Mouse (Mus musculus): ENCODE data around the gene Lsm11. TPM values are rescaled to one million over a fixed set of nuclear protein-coding genes. Genes with fewer than 3 reads are reported as not detected.

Lsm11 gene
- total RNA-seq (2017), result 2.5 and 2.9 TPM in 2 replicates

GRCm38 (mm10) chr11:45944643-45945156 lies at the start of gene Lsm11:
Gene Lsm11, minus strand, starts transcription at chr11:45944935.
- ATAC-seq (ENCODE audit: extremely low read depth, insufficient number of reproducible peaks, low FRiP score, poor library complexity, severe bottlenecking), result peak; percentile 95

GRCm38 (mm10) chr11:45992087-45992486 lies 47.4 kb upstream of the Lsm11 start:
- ATAC-seq (ENCODE audit: extremely low read depth, insufficient number of reproducible peaks, low FRiP score, poor library complexity, severe bottlenecking), result no peak

GRCm38 (mm10) chr11:45991604-45992003 lies 46.9 kb upstream of the Lsm11 start:
- ATAC-seq (ENCODE audit: extremely low read depth, insufficient number of reproducible peaks, low FRiP score, poor library complexity, severe bottlenecking), result no peak

GRCm38 (mm10) chr11:45980893-45981253 lies 36.1 kb upstream of the Lsm11 start:
- no peak for ATAC-seq (ENCODE audit: extremely low read depth, insufficient number of reproducible peaks, low FRiP score, poor library complexity, severe bottlenecking)

- ATAC-seq (ENCODE audit: extremely low read depth, insufficient number of reproducible peaks, low FRiP score, poor library complexity, severe bottlenecking), result no peak
Measured at GRCm38 (mm10) chr11:45979946-45980892, 35.5 kb upstream of the Lsm11 start, which contains the start of gene Sox30. Gene Sox30, plus strand, starts transcription at chr11:45980310.

GRCm38 (mm10) chr11:45976061-45976460 lies 31.3 kb upstream of the Lsm11 start:
- ATAC-seq (ENCODE audit: extremely low read depth, insufficient number of reproducible peaks, low FRiP score, poor library complexity, severe bottlenecking), result no peak

GRCm38 (mm10) chr11:45974466-45974865 lies 29.7 kb upstream of the Lsm11 start:
- ATAC-seq (ENCODE audit: extremely low read depth, insufficient number of reproducible peaks, low FRiP score, poor library complexity, severe bottlenecking), result no peak

- ATAC-seq (ENCODE audit: extremely low read depth, insufficient number of reproducible peaks, low FRiP score, poor library complexity, severe bottlenecking), result no peak
Measured at GRCm38 (mm10) chr11:45973635-45974034, 28.9 kb upstream of the Lsm11 start.

GRCm38 (mm10) chr11:45968466-45968865 lies 23.7 kb upstream of the Lsm11 start:
- ATAC-seq (ENCODE audit: extremely low read depth, insufficient number of reproducible peaks, low FRiP score, poor library complexity, severe bottlenecking), result no peak

GRCm38 (mm10) chr11:45966896-45967295 lies 22.2 kb upstream of the Lsm11 start:
- ATAC-seq (ENCODE audit: extremely low read depth, insufficient number of reproducible peaks, low FRiP score, poor library complexity, severe bottlenecking), result no peak

- ATAC-seq (ENCODE audit: extremely low read depth, insufficient number of reproducible peaks, low FRiP score, poor library complexity, severe bottlenecking), result no peak
Measured at GRCm38 (mm10) chr11:45960003-45960402, 15.3 kb upstream of the Lsm11 start.

- no peak for ATAC-seq (ENCODE audit: extremely low read depth, insufficient number of reproducible peaks, low FRiP score, poor library complexity, severe bottlenecking)
Measured at GRCm38 (mm10) chr11:45959598-45959997, 14.9 kb upstream of the Lsm11 start.

- ATAC-seq (ENCODE audit: extremely low read depth, insufficient number of reproducible peaks, low FRiP score, poor library complexity, severe bottlenecking), result peak; percentile 94
Measured at GRCm38 (mm10) chr11:45955127-45955627, 10.4 kb upstream of the Lsm11 start, which contains the start of gene Thg1l. Gene Thg1l, minus strand, starts transcription at chr11:45955494.

GRCm38 (mm10) chr11:45947491-45947890 lies 2.8 kb upstream of the Lsm11 start:
- ATAC-seq (ENCODE audit: extremely low read depth, insufficient number of reproducible peaks, low FRiP score, poor library complexity, severe bottlenecking), result no peak

GRCm38 (mm10) chr11:45946796-45947195 lies 2.1 kb upstream of the Lsm11 start:
- ATAC-seq (ENCODE audit: extremely low read depth, insufficient number of reproducible peaks, low FRiP score, poor library complexity, severe bottlenecking), result no peak

- ATAC-seq (ENCODE audit: extremely low read depth, insufficient number of reproducible peaks, low FRiP score, poor library complexity, severe bottlenecking), result no peak
Measured at GRCm38 (mm10) chr11:45943891-45944642, 668 bp downstream of the Lsm11 start.

- no peak for ATAC-seq (ENCODE audit: extremely low read depth, insufficient number of reproducible peaks, low FRiP score, poor library complexity, severe bottlenecking)
Measured at GRCm38 (mm10) chr11:45943108-45943705, 1.5 kb downstream of the Lsm11 start.

GRCm38 (mm10) chr11:45942281-45942680 lies 2.5 kb downstream of the Lsm11 start:
- no peak for ATAC-seq (ENCODE audit: extremely low read depth, insufficient number of reproducible peaks, low FRiP score, poor library complexity, severe bottlenecking)

- no peak for ATAC-seq (ENCODE audit: extremely low read depth, insufficient number of reproducible peaks, low FRiP score, poor library complexity, severe bottlenecking)
Measured at GRCm38 (mm10) chr11:45938917-45939316, 5.8 kb downstream of the Lsm11 start.

All from neutrophil, adult 5-6 weeks (primary cell).